Mouse (Mus musculus): ENCODE results near the gene Pou2f1.

GRCm38 (mm10) chr1:166003181-166004022 lies 924 bp upstream of the Pou2f1 start:
- TF ChIP-seq CTCF (IDR thresholded peaks at IDR 0.05; ENCODE audit: borderline replicate concordance, insufficient read depth, low read length) (no peak), POLR2A (IDR thresholded peaks at IDR 0.05; ENCODE audit: low read depth, low read length) (peak; percentile 55; the same call in 1 of the 2 replicates)

Measured in embryonic fibroblast, embryonic 13.5 days (primary cell).